Mouse (Mus musculus) lung, embryonic 14.5 days (tissue): ENCODE results near the gene Arhgef28. TPM values are rescaled to one million over a fixed set of nuclear protein-coding genes. Genes with fewer than 3 reads are reported as not detected.

ENCODE experiments used
- ATAC-seq: fragments of 200-750 bp; cut with Nextera tagmentation; 2 replicates; pipeline ENCODE4 v1.8.0; 2017; ENCODE audit warnings: mild to moderate bottlenecking, moderate TSS enrichment, moderate library complexity; ENCODE audit not compliant: insufficient read depth
- DNase-seq: peaks from one replicate; pipeline ENCODE4 v3.0.0-alpha.2; 2015
- H3K27ac ChIP-seq: fragments of 300-500 bp; sonication (generic); 2 replicates; pipeline ENCODE4 v1.5.1; 2014; ENCODE audit warnings: low read depth, mild to moderate bottlenecking, moderate library complexity
- H3K27me3 ChIP-seq: fragments of 300-500 bp; sonication (generic); 2 replicates; pipeline ENCODE4 v1.6.1; 2014; ENCODE audit warnings: low read length, control low read depth; ENCODE audit not compliant: insufficient read depth
- H3K36me3 ChIP-seq: fragments of 300-500 bp; sonication (generic); 2 replicates; pipeline ENCODE4 v1.6.1; 2014; ENCODE audit warnings: control low read depth; ENCODE audit not compliant: insufficient read depth
- H3K4me1 ChIP-seq: fragments of 300-500 bp; sonication (generic); 2 replicates; pipeline ENCODE4 v1.6.1; 2014; ENCODE audit warnings: antibody characterized with exemption, control low read depth; ENCODE audit not compliant: insufficient read depth
- H3K4me2 ChIP-seq: fragments of 300-500 bp; sonication (generic); 2 replicates; pipeline ENCODE4 v1.6.1; 2014; ENCODE audit warnings: mild to moderate bottlenecking
- H3K4me3 ChIP-seq: fragments of 300-500 bp; sonication (generic); 2 replicates; pipeline ENCODE4 v1.5.1; 2014; ENCODE audit warnings: low read depth, low read length
- H3K9ac ChIP-seq: fragments of 300-500 bp; sonication (generic); 2 replicates; pipeline ENCODE4 v1.6.1; 2014
- H3K9me3 ChIP-seq: fragments of 300-500 bp; sonication (generic); 2 replicates; pipeline ENCODE4 v1.6.1; 2016; ENCODE audit warnings: low read depth, low read length, control low read depth
- CTCF ChIP-seq: IDR thresholded peaks from 2 replicates; pipeline ENCODE4 v1.5.1; 2016; ENCODE audit warnings: antibody characterized with exemption, low read depth
- WGBS: fragments of 180-500 bp; shearing (Covaris S2); extraction: QIAGEN DNeasy Blood & Tissue Kit; methylation state at CpG from one replicate; pipeline ENCODE4 v1.1.7; 2014; 5-methylcytosine and 5-hydroxymethylcytosine counted together
- polyA plus RNA-seq: library from polyadenylated mRNA; unstranded; fragments of >200 nt; fragmentation: Nextera tagmentation; extraction: Ambion mirVana; gene quantifications from 2 replicates; pipeline ENCODE4 v1.2.1, GENCODE M21; 2014

Arhgef28 gene
- polyA plus RNA-seq, 1 experiment from 2014 or later = 15.0 TPM

GRCm38 (mm10) chr13:98186179-98186578 lies 20.1 kb downstream of the Arhgef28 start:
- Histone ChIP-seq H3K4me1 (no peaks in the 10 kb centered on the region), H3K27ac (no peak overlapping the region), H3K9me3 (no peaks in the 10 kb centered on the region), H3K4me3 (no peak overlapping the region), H3K27me3 (no peaks in the 10 kb centered on the region), H3K9ac (no peak overlapping the region), H3K36me3 (no peaks in the 10 kb centered on the region), H3K4me2 (no peak overlapping the region)
- ATAC-seq (no peak), DNase-seq (no peak)
- no peak for TF ChIP-seq CTCF
- WGBS = 74% methylated on average over 5 of the region's 5 CpGs

- ATAC-seq = no peak
- Histone ChIP-seq H3K27me3 (no peaks in the 10 kb centered on the region), H3K4me1 (no peaks in the 10 kb centered on the region), H3K9me3 (no peaks in the 10 kb centered on the region), H3K36me3 (no peaks in the 10 kb centered on the region), H3K4me2 (no peak overlapping the region), H3K27ac (no peak overlapping the region), H3K4me3 (no peak overlapping the region), H3K9ac (no peak overlapping the region)
- WGBS = 43% methylated on average over 3 of the region's 3 CpGs
- no peak for DNase-seq
- no peak for TF ChIP-seq CTCF
These were observed 21.6 kb downstream of the Arhgef28 start for GRCm38 (mm10) chr13:98184632-98185031.

DNA sequence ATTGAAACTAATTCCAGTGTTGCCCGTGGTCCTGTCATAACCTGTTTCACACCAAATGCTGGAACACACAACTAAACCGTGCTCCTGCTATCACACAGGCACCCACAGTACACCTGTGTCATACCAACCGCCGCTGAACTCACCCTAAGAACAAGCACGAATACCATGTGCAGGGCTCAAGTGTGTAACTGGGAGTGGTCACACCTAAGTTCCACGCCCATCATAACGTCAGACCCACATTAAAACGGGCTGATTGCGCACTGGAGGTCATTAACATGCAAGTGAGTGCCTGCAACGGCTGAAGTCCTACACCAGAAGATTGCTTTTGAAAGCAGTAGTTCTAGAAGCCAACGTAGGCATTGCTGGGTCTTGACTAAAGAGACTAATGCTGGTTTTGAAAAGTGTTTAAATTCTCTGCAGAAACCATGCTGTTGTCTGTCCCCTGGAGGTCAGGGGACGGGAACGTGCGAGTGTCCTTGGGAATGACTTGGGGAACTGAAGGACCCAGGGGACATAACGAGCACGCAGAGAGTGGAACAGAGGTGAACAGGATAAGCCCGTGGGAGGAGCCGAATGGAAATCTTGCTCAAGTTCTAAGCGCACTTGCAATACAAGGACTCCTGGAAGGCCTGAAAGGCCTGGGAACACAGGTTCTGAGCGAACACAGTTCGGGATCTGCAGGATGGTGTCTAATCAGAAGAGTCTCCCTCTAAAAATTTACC lies 22.9 kb downstream of the Arhgef28 start:
- H3K4me2 ChIP-seq = no peak overlapping the region
- H3K27ac ChIP-seq = no peak overlapping the region
- ATAC-seq (no peak), DNase-seq (no peak)
- TF ChIP-seq CTCF = no peak
- H3K9me3 ChIP-seq = no peaks in the 10 kb centered on the region
- H3K27me3 ChIP-seq = no peaks in the 10 kb centered on the region
- H3K4me1 ChIP-seq = no peaks in the 10 kb centered on the region
- H3K9ac ChIP-seq = no peak overlapping the region
- no peaks in the 10 kb centered on the region for H3K36me3 ChIP-seq
- WGBS = 78% methylated on average over 21 of the region's 21 CpGs
- H3K4me3 ChIP-seq = no peak overlapping the region

DNA sequence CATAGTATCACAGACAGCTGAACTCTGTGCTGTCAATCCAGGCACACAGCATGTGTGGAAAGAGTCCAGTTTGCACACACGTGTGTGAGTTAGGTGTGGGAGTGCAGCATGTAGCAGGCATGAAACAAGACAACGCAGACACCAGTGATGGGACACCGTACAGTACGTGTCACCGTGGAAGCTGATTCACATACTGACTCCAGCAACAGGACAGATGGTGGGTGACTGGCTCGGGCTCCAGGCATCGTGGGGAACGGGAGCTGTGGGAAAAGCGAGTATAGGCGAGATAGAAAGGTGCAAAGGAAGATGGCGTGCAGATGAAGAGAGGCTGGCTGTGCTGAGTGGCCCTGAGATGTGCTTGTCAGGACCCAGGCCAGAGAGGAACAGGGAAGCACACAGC lies 23.9 kb downstream of the Arhgef28 start:
- DNase-seq = no peak
- WGBS = 88% methylated on average over 11 of the region's 11 CpGs
- H3K4me1 ChIP-seq = no peaks in the 10 kb centered on the region
- no peaks in the 10 kb centered on the region for H3K36me3 ChIP-seq
- H3K9me3 ChIP-seq = no peaks in the 10 kb centered on the region
- no peak overlapping the region for H3K27ac ChIP-seq
- no peak for TF ChIP-seq CTCF
- ATAC-seq = no peak
- no peak overlapping the region for H3K4me3 ChIP-seq
- no peaks in the 10 kb centered on the region for H3K27me3 ChIP-seq
- no peak overlapping the region for H3K9ac ChIP-seq
- no peak overlapping the region for H3K4me2 ChIP-seq

DNA sequence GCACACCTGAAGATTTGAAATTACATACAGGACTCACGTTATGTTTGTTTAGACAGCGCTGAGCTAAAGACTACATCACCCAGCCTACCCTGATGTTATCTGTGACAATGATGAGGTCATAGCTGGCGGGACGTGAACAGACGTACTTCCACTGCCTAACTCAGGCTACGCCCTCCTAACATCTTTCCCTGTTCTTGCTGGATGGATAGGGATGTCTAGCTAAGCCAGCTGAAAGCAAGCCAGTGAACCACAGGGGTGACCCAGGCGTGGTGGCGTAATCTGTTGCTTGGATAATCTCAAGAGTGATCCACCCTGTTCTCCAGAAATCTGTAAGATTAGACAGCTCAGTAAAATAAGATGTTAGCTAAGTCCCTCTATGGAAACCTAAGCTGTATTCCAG lies 25.6 kb downstream of the Arhgef28 start:
- Histone ChIP-seq H3K9me3 (no peaks in the 10 kb centered on the region), H3K4me2 (no peak overlapping the region), H3K4me3 (no peak overlapping the region), H3K4me1 (no peaks in the 10 kb centered on the region), H3K9ac (no peak overlapping the region), H3K27me3 (no peaks in the 10 kb centered on the region), H3K36me3 (no peaks in the 10 kb centered on the region), H3K27ac (no peak overlapping the region)
- DNase-seq = no peak
- no peak for TF ChIP-seq CTCF
- WGBS = 72% methylated on average over 8 of the region's 8 CpGs
- no peak for ATAC-seq

DNA sequence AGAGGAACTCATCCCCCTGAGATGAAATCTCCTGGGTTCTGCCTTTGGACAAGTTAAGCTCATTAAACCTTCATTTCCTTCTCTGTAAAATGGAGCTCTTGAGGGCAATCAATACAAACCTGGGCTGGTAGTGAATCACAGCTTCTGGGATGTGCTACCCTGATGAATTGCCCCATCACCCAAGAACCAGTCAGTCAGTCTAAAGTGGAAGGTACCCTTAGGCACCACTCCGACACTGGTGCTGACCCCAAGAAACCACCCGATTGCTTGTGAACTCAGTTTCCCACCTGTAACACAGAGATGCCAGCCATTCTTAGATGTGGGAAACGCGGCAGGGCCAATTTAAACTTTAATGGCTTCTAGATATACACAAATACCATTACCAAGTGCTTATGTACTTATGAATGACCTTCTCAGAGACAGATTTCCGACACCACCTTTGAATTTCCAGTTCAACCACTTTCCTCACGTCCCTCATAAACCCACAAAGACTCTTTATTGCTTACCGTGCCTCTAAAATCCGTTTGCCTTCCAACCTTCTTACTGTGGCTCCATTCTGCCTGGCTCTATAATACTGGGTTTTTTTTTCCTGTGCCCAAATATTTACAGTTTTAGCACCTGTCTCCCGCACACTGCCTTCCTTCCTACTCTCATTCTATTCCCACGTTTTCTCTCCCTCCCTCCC lies 30.8 kb downstream of the Arhgef28 start:
- Histone ChIP-seq H3K9ac (no peak overlapping the region), H3K9me3 (no peaks in the 10 kb centered on the region), H3K4me1 (no peaks in the 10 kb centered on the region), H3K4me3 (no peak overlapping the region), H3K27ac (peak overlapping the region; percentile 65), H3K36me3 (no peaks in the 10 kb centered on the region), H3K4me2 (peak overlapping the region; percentile 27; the same call in 1 of the 2 replicates), H3K27me3 (no peaks in the 10 kb centered on the region)
- no peak; the same call in 1 of the 2 replicates for ATAC-seq
- TF ChIP-seq CTCF = no peak
- DNase-seq = peak; percentile 64
- 48% methylated on average over 10 of the region's 10 CpGs for WGBS

GRCm38 (mm10) chr13:98173008-98173407 lies 33.2 kb downstream of the Arhgef28 start:
- H3K9ac ChIP-seq = no peak overlapping the region
- DNase-seq (no peak), ATAC-seq (no peak)
- WGBS = 86% methylated on average over 6 of the region's 6 CpGs
- H3K4me3 ChIP-seq = no peak overlapping the region
- no peak overlapping the region for H3K27ac ChIP-seq
- no peak for TF ChIP-seq CTCF
- no peaks in the 10 kb centered on the region for H3K9me3 ChIP-seq
- no peaks in the 10 kb centered on the region for H3K27me3 ChIP-seq
- H3K4me2 ChIP-seq = no peak overlapping the region
- no peaks in the 10 kb centered on the region for H3K36me3 ChIP-seq
- no peaks in the 10 kb centered on the region for H3K4me1 ChIP-seq
